Mouse (Mus musculus) testis, adult 10 weeks (tissue): ENCODE results near the gene Plbd2. TPM values are rescaled to one million over a fixed set of nuclear protein-coding genes. Genes with fewer than 3 reads are reported as not detected.

Source experiments
- polyA plus RNA-seq: library from polyadenylated mRNA; stranded (reverse); fragments of 350-450 nt; fragmentation: Illumina TruSeq; extraction: RNeasy Lipid Tissue Mini Kit (QIAGEN cat#74804); gene quantifications from one replicate; pipeline ENCODE4 v1.2.3, GENCODE M21; 2014; ENCODE audit warnings: low read depth, low replicate concordance

Gene Plbd2
- polyA plus RNA-seq: 2.3 TPM

GRCm38 (mm10) chr5:120503144-120503795 lies at the start of gene Plbd2:
Gene Plbd2 (minus strand): TSS chr5:120503625.

GRCm38 (mm10) chr5:120510982-120511642 lies 7.7 kb upstream of the Plbd2 start, which contains the start of gene Slc8b1:
Gene Slc8b1 (plus strand): TSS chr5:120511168.

GRCm38 (mm10) chr5:120476296-120476695 lies 27.1 kb downstream of the Plbd2 start, which contains the start of gene Sds:
Gene Sds (plus strand): TSS chr5:120476526.

GRCm38 (mm10) chr5:120472770-120473169 lies 30.7 kb downstream of the Plbd2 start, which contains the start of gene Sdsl:
Gene Sdsl (minus strand): TSS chr5:120472810.

Other genes with a start within 250 kb of the Plbd2 start
- not detected for gene Lhx5, start 71.9 kb downstream of the Plbd2 start, polyA plus RNA-seq
- gene Sdsl, start 30.8 kb downstream of the Plbd2 start, polyA plus RNA-seq: not detected
- not detected for gene Sds, start 27.1 kb downstream of the Plbd2 start, polyA plus RNA-seq
- gene Slc8b1, start 7.5 kb upstream of the Plbd2 start, polyA plus RNA-seq: not detected
- 1.5 TPM for gene Tpcn1, start 85.0 kb upstream of the Plbd2 start, polyA plus RNA-seq
- gene Iqcd, start 85.4 kb upstream of the Plbd2 start, polyA plus RNA-seq: 6.5 TPM
- not detected for gene Rita1, start 109.0 kb upstream of the Plbd2 start, polyA plus RNA-seq
- gene Ddx54, start 109.1 kb upstream of the Plbd2 start, polyA plus RNA-seq: 0.50 TPM
- not detected for gene Cfap73, start 130.6 kb upstream of the Plbd2 start, polyA plus RNA-seq
- 0.20 TPM for gene Rasal1, start 145.2 kb upstream of the Plbd2 start, polyA plus RNA-seq
- 1.8 TPM for gene Dtx1, start 208.3 kb upstream of the Plbd2 start, polyA plus RNA-seq
- 0.43 TPM for gene Oas2, start 246.2 kb upstream of the Plbd2 start, polyA plus RNA-seq